Mouse (Mus musculus): ENCODE measurements around the gene Abcg1.

Gene Abcg1

DNA sequence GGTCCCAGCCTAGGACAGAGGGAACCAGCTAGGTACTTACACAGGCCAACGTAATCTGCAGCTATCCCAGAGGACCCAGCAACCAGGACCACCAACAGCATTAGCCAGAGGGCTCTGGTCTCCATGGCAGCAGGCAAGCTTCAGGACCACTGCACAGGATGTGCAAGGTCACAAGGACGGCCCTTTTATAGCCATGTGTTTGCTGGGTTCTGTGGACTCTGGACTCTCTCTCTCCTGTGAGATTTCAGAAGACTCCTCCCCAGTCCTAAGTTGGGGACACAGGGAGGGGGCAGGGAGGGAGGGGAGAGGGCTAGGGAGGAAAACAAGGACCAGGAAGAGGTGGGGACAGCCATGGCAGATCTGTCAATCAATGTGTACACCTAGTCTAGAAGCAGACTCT, 72.0 kb downstream of the Abcg1 start, which contains the start of gene Tff3:
Gene Tff3, minus strand, starts transcription at position 195 of the 400 bp plus-strand sequence.
- peak; percentile 42 for DNase-seq (ENCODE audit: low spot score)

GRCm38 (mm10) chr17:31131269-31131821, 73.9 kb downstream of the Abcg1 start:
- DNase-seq (ENCODE audit: low spot score) = no peak

DNA sequence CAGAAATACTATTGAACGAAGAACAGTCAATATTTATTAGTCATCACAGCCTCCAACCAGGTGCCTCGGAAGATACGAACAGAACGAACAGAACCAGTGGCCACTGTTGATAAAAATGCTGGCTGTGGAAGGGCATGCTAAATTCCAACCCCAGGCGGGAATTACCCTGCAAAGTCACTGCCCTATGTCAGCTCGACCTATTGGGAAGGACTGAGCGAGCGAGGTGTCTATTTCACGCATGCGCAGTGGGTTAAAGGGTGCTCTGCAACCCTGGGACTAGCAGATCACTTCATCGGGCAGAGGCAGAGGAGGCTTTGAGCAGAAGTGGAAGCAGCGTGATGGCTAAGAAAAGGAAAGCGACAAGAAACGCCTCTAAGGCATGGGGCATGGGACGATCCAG, 76.3 kb downstream of the Abcg1 start:
- DNase-seq (ENCODE audit: low spot score) = no peak

- DNase-seq (ENCODE audit: low spot score) = no peak
Measured at GRCm38 (mm10) chr17:31134913-31135312, 77.4 kb downstream of the Abcg1 start.

DNA sequence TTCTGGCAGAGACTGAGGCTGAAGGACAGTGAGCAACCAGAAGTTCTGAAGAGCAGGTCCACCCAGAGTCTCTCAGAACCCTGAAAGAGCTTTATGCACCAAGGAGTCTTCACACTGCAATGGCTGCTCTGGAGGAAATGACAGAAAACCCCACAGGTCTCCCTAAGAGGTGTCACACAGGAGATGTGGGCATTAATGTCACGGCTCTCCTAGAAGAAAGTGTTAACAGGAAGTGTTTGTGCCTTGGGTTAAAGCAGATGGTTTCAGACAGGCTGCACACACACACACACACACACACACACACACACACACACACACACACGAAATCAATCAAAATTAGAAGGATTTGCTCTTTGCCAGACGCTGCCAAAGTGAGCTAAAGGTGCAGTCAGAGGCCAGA, 78.8 kb downstream of the Abcg1 start:
- DNase-seq (ENCODE audit: low spot score) = no peak

- DNase-seq (ENCODE audit: low spot score) = no peak
Measured at GRCm38 (mm10) chr17:31136821-31137220, 79.3 kb downstream of the Abcg1 start.

DNA sequence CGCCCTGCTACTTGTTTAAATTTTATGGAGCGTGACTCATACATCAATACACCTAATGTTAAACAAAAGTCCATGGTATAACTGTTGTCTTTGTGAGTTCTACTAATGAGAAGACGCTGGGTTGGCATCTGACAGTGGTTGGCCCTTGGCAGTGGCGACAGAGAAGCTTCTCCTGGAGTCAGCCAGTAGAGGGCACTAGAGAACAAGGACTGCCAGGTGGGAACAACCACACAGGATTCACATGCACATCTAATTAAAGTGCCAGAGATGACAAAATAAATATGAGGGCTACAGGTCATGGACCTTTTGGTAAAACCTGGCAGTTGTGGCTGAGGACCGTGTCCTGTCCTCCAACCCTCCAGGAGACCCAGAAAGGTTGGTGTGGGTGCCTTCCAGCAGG, 80.9 kb downstream of the Abcg1 start:
- DNase-seq (ENCODE audit: low spot score) = peak; percentile 85

DNA sequence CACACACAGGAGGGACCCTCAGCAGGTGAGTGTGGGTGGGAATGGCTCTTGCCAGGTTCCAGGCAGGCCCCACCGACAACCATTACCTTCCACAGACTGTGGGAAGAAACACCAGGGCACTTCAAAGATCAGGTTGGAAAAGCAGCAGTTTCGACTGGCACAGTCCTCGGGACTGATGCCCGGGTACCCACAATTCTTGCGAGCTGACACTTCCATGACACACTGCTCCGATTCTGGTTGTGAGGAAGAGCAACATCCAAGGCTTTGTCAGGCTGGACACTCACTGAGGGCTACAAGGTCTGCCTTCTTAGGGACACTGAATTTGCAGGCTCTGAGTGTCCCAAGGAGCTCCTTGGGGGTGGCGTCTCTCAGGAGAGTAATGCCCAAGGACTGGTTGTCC, 84.6 kb downstream of the Abcg1 start:
- no peak for DNase-seq (ENCODE audit: low spot score)

DNA sequence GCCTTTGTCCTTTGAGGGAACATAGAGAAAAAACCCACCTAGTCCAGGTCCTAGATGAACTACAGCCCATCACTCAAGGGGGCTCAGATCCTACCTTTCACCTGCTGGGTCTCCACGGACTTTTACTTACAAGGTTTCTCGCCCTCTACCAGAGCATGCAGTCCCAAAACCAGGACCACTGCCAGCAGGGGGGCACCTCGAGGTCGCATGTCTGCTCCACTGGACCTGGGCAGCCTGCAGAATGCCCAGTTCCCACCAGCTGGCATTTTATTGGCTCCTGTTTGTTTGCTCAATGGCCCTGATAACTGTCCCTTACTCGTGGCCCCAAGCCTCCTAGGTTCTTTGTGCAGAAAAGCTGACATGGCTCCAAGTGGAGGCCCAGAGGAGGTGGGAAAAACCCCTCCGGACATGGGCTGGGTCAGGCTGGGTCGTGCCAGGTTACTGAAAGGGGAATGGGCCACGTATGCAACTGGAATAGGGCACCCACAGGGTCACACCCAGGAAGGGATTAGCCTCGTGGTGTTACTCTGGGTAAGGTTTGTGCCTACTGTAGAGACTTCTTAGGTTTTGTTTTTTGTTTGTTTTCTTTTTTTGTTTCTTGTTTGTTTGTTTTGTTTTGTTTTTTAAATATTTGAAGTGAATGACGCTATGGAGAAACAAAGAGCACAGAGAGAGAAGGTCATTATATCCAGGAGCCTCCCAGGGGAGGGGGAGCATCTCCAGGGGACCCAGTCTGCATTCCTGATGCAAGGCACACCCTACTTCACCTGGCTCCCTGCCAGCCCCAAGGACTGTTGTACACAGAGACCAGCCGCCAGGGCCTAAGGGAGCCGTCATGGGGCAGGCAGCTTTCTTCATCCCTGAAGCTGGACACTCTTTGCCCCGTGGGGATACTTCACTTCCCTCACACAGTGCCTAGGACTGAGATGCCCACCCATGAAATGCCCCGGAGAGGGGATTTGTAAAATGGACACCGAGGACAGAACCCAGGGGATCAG, 86.9 kb downstream of the Abcg1 start, which contains the start of gene Tff2:
Gene Tff2, minus strand, starts transcription at position 243 of the 998 bp plus-strand sequence.
- DNase-seq (ENCODE audit: low spot score) = no peak

- no peak for DNase-seq (ENCODE audit: low spot score)
Measured at GRCm38 (mm10) chr17:31145998-31146397, 88.5 kb downstream of the Abcg1 start.

GRCm38 (mm10) chr17:31152512-31152911, 95.0 kb downstream of the Abcg1 start:
- no peak for DNase-seq (ENCODE audit: low spot score)

- DNase-seq (ENCODE audit: low spot score) = no peak
Measured at GRCm38 (mm10) chr17:31152966-31153499, 95.6 kb downstream of the Abcg1 start.

DNA sequence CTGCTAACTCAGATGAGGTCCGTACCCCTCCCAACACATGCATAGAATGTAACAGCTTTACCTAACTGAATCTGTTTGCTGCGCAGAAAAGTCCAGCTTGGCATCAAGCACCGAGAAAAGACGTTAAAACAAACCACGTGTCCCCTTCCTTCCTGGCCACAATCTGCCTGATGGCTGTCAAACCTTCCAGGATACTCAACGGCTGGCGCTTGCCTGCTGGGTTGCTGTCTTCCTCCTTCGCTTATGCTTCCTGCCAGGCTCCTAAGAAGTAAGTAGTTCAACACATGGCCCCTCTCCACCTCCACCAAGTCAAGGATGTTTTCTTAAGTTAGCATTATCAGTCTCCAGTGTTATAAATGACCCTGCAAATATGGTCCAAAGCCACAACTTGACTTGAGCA, 96.3 kb downstream of the Abcg1 start:
- DNase-seq (ENCODE audit: low spot score) = no peak

DNA sequence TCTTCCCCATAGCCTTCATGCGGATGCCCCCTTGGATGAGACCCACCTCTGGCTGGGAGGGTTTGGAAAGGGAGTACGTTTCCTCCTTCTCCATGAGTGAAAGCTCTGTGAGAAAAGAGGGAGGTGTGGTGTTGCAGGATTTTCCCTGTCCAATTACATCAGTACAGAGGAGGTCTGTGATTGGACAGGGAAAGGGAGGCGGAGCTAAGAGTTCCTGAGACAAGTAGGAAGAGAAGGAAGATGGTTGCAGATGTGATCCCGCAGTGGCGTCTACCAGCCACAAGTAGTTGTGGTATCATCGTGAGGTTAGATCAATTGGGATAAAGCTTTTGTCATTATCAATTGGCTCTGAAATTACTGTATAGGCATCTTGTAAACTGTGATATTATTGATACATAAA, 100.4 kb downstream of the Abcg1 start:
- DNase-seq (ENCODE audit: low spot score) = no peak

GRCm38 (mm10) chr17:31160291-31160690, 102.8 kb downstream of the Abcg1 start:
- no peak for DNase-seq (ENCODE audit: low spot score)

GRCm38 (mm10) chr17:31162607-31163006, 105.1 kb downstream of the Abcg1 start:
- DNase-seq (ENCODE audit: low spot score) = no peak

GRCm38 (mm10) chr17:31163821-31164220, 106.3 kb downstream of the Abcg1 start:
- DNase-seq (ENCODE audit: low spot score) = no peak

DNA sequence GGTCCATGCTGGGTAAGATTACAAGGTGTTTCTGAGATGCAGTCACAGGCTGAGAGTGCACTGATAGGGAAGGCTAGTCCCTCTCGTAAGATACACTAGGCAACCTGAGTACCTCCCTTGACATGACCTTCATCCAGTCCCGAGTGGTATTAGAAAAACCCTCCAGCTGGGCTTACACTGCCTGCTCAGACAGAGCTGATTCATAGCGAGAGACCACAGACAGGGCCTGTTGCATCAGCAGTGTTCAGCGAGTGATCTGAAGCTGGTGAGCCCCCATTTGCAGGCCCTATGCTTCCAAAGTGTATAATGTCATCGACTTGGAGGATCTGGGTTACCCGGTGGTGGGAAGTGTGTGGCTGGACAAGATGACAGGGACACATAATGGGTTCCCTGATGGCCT, 107.7 kb downstream of the Abcg1 start, which contains the start of gene Tff1:
Gene Tff1, minus strand, starts transcription at position 151 of the 400 bp plus-strand sequence.
- DNase-seq (ENCODE audit: low spot score) = no peak
